Mouse (Mus musculus): ENCODE measurements at regions not wholly inside any gene's neighbourhood (a gene's known extent, or its start where the extent isn't known, plus 50 kb on each side); places are given as distances from the start of the nearest gene placed in this dataset.
A peak's percentile ranks its signal among the peaks of the same experiment; 100 is the strongest.

DNA sequence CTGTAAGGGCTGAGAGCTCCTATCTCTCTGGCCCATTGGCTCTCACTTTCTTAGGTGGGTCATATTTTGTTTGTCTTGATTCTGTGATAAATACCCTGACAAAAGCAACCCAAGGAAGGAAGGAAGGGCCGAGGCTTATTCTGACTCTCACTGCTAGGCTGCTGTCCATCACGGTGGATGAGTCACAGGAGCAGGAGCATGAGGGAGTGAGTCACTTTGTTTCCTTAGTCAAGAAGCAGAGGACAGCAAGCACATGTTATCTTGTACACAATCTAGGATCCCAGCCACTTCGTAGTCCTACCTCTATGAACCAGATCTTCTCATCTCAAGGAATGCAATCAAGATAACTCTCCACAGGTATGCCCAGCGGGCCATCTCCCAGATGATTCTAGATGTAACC lies 69.9 kb downstream of the Atp6v1g3 start:
- no peak overlapping the region for H3K4me2 ChIP-seq (replicated peaks)
- H3K9ac ChIP-seq (replicated peaks) = no peak overlapping the region
- H3K27ac ChIP-seq = no peak overlapping the region
- peaks cover 18% of the 10 kb centered on the region for H3K4me1 ChIP-seq (replicated peaks)
- ATAC-seq = no peak
- no peaks in the 10 kb centered on the region for H3K27me3 ChIP-seq
- 85% methylated on average over 4 of the region's 4 CpGs for WGBS
- no peaks in the 10 kb centered on the region for H3K36me3 ChIP-seq
- no peak overlapping the region for H3K4me3 ChIP-seq (replicated peaks)
- no peaks in the 10 kb centered on the region for H3K9me3 ChIP-seq

DNA sequence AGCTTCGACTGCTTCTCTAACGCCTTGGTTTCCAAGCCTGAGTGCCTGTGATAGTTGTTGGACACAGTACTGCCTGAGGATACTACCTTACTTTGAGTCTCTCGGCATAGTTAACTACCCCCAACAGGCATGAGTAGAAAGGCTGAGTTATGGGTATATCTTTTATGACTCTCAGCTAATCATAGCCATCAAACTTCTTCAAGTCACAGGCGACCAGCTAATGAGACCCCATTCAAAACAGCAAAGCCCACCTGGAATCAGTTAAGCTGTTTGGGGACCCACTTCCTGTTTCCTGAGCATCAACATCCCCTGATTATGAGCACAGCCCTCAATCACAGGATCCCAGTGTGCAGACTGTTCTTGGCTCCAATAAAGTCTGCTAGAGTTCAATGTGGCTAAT lies 71.4 kb downstream of the Atp6v1g3 start:
- 89% methylated on average over 4 of the region's 4 CpGs for WGBS
- H3K27ac ChIP-seq = no peak overlapping the region
- ATAC-seq = no peak

DNA sequence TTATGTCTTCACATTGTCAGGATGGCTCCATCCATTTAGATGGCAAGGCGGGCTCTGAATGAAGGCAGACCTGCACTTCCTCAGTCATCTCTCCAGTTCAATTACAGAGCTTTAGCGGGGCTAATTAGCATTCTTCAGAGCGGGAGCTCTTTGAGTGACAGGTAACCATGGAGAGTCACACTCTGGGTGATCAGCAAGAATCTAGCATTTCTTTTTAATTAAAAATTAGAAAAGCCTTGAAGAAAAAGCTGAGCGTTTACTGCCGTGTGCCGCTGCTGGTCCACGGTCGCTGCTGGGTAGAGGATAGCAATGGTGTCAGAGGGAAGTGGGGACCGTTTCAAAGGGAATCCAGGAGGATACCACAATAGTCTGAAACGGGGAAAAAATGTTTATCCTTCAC lies 72.5 kb downstream of the Atp6v1g3 start:
- no peaks in the 10 kb centered on the region for H3K36me3 ChIP-seq
- peak overlapping the region; percentile 72 for H3K27ac ChIP-seq
- peak overlapping the region; percentile 51; the same call in 1 of the 2 replicates for H3K9ac ChIP-seq (replicated peaks)
- peaks cover 20% of the 10 kb centered on the region for H3K4me1 ChIP-seq (replicated peaks)
- H3K4me2 ChIP-seq (replicated peaks) = peak overlapping the region; percentile 43
- H3K4me3 ChIP-seq (replicated peaks) = peak overlapping the region; percentile 24
- no peaks in the 10 kb centered on the region for H3K27me3 ChIP-seq
- no peaks in the 10 kb centered on the region for H3K9me3 ChIP-seq
- ATAC-seq = peak; percentile 95
- WGBS = 7% methylated on average over 10 of the region's 10 CpGs

More for the DNA sequence above, 71.4 kb downstream of the Atp6v1g3 start:
- no peaks in the 10 kb centered on the region for H3K36me3 ChIP-seq
- H3K27me3 ChIP-seq = no peaks in the 10 kb centered on the region
- H3K4me3 ChIP-seq (replicated peaks) = no peak overlapping the region
- no peak overlapping the region for H3K9ac ChIP-seq (replicated peaks)
- peaks cover 20% of the 10 kb centered on the region for H3K4me1 ChIP-seq (replicated peaks)
- H3K9me3 ChIP-seq = no peaks in the 10 kb centered on the region
- no peak overlapping the region for H3K4me2 ChIP-seq (replicated peaks)

DNA sequence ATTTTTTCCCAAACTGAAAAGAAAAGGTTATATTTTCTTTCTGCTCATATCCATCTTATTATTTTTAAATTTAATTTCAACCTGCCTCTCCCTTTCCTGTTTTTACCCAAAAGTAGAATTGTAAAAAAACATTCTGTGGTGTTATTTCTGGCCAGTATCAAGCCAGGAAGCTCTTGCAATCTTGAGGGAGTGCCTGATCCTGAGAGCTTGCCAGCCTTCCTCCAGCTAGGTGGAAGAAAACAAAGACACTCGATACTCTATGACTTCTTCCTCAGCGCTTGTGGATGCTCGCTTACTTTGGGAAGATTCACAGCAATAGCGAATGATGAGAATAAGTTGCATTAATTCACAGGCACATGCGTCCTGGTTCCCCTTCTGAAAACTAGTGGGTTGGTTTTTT lies 73.4 kb downstream of the Atp6v1g3 start:
- no peaks in the 10 kb centered on the region for H3K9me3 ChIP-seq
- H3K4me3 ChIP-seq (replicated peaks) = no peak overlapping the region
- 0 out of 2 replicates have a peak overlapping the region, but pooled peaks have one; percentile 39 for H3K27ac ChIP-seq
- H3K27me3 ChIP-seq = no peaks in the 10 kb centered on the region
- ATAC-seq = no peak
- H3K4me1 ChIP-seq (replicated peaks) = peaks cover 20% of the 10 kb centered on the region
- 79% methylated on average over 5 of the region's 5 CpGs for WGBS
- H3K4me2 ChIP-seq (replicated peaks) = no peak overlapping the region
- H3K36me3 ChIP-seq = no peaks in the 10 kb centered on the region
- no peak overlapping the region for H3K9ac ChIP-seq (replicated peaks)

DNA sequence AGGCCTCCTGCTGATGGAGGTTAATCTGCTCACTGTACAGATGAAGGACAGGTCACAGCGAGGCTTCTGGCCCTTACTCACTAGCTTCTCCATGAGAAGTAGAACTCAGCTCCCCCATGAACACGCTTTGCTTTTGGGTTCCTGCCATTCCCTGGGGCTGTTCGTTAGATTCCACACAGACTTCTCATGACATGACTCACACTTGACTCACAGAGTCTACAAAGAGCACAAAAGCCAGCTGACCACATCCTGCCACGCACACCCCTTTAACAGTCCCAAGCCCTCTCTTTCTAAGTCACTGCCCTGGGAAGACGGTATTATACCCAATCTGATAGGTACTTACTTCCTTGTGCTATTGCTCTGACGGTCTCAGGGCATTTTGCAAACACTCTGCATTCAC lies 74.9 kb downstream of the Atp6v1g3 start:
- peaks cover 20% of the 10 kb centered on the region for H3K4me1 ChIP-seq (replicated peaks)

DNA sequence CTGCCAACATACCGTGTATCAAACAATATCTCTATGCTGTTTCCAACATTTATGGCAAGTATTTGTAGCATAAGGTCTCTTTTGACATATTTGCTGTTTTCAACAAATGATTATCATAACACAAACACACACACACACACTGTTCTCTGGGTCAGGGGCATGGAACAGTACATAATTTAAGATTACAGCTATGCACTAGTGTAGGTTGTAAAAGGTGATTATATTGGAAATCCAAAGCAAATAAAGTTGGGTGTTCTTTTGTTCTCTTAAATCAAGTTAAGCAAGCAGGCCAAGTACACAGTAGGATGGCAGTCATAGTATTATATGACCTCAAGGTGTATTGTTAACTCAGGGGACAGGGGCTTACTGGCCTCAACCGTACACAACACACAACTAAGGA lies 75.6 kb downstream of the Atp6v1g3 start:
- H3K27me3 ChIP-seq = no peaks in the 10 kb centered on the region
- no peak overlapping the region for H3K9ac ChIP-seq (replicated peaks)
- H3K4me2 ChIP-seq (replicated peaks) = no peak overlapping the region
- no peaks in the 10 kb centered on the region for H3K9me3 ChIP-seq
- ATAC-seq = no peak
- no peaks in the 10 kb centered on the region for H3K36me3 ChIP-seq
- H3K27ac ChIP-seq = no peak overlapping the region
- WGBS = 79% methylated on average over 2 of the region's 2 CpGs
- peaks cover 20% of the 10 kb centered on the region for H3K4me1 ChIP-seq (replicated peaks)
- no peak overlapping the region for H3K4me3 ChIP-seq (replicated peaks)

More for the DNA sequence above, 74.9 kb downstream of the Atp6v1g3 start:
- Histone ChIP-seq H3K27me3 (no peaks in the 10 kb centered on the region), H3K4me3 (replicated peaks) (no peak overlapping the region), H3K27ac (no peak overlapping the region), H3K9me3 (no peaks in the 10 kb centered on the region), H3K36me3 (no peaks in the 10 kb centered on the region), H3K4me2 (replicated peaks) (no peak overlapping the region), H3K9ac (replicated peaks) (no peak overlapping the region)
- no peak for ATAC-seq
- 70% methylated on average over 6 of the region's 6 CpGs for WGBS

DNA sequence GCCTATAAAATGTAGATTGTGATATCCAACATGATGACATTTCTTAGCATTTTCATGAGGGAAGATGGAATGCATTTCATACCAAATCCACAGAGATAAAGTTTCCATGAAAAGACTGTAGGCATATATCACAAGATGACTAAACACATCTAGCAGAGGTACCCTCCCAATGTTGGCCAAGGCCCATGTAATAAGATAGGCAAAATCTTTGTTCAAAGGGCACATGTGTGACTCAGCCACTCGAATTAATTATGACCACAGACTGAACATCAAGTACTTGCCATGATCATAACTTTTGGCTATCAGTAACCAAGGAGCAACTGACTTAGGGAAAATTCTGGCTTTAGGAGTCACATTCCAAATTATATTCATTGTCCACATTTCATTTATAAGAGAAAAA lies 82.9 kb downstream of the Atp6v1g3 start:
- H3K36me3 ChIP-seq = no peaks in the 10 kb centered on the region
- ATAC-seq = no peak
- WGBS = 65% methylated on average over 1 of the region's 1 CpGs

DNA sequence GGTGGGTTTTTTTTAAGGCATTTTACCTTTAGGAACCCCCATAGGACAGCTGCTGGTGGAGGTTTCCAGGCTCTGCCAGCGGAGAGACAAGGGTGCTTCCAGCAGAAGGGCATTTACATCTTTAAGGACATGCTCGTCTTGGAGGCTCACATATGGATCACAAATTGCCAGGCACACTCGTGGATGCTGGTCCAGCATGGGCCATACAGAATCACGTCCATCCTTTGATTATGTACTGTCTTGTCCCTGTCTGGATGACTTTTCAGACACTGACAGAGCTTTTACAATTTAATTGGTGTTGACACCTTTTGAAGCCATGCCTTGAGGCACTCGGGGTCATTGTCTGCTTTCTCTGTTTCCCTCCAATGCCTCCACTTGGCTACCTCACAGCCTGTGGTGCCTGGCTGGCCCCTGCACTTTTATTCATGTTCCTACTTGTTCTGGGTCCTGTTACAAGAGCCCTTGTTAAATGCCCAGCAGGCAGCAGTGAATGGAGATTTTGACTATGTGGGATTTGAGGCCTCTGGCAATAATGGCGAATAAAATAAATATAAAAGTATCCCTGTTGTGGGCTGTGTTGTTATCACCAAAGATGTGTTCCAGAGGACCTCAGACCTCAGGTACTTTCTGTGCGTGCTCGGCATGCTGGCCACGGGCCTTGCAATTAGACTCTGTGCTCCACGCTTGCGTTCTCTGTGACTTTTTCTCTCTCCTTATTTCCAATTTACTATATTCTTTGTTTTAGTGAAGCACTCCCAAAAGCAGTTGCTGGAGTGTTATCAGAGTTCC lies 89.3 kb downstream of the Atp6v1g3 start:
- H3K4me3 ChIP-seq (replicated peaks) = no peak overlapping the region
- H3K4me1 ChIP-seq (replicated peaks) = no peaks in the 10 kb centered on the region
- no peak overlapping the region for H3K4me2 ChIP-seq (replicated peaks)
- H3K27me3 ChIP-seq = no peaks in the 10 kb centered on the region
- H3K9me3 ChIP-seq = no peaks in the 10 kb centered on the region
- no peak overlapping the region for H3K27ac ChIP-seq
- ATAC-seq = peak; percentile 75
- H3K9ac ChIP-seq (replicated peaks) = no peak overlapping the region
- H3K36me3 ChIP-seq = no peaks in the 10 kb centered on the region
- 63% methylated on average over 11 of the region's 11 CpGs for WGBS

More for the DNA sequence above, 82.9 kb downstream of the Atp6v1g3 start:
- Histone ChIP-seq H3K27me3 (no peaks in the 10 kb centered on the region), H3K4me1 (replicated peaks) (no peaks in the 10 kb centered on the region), H3K9me3 (0 out of 2 replicates have a peak, but pooled peaks cover 3% of the 10 kb centered on the region), H3K27ac (no peak overlapping the region), H3K4me3 (replicated peaks) (no peak overlapping the region), H3K4me2 (replicated peaks) (no peak overlapping the region), H3K9ac (replicated peaks) (no peak overlapping the region)

DNA sequence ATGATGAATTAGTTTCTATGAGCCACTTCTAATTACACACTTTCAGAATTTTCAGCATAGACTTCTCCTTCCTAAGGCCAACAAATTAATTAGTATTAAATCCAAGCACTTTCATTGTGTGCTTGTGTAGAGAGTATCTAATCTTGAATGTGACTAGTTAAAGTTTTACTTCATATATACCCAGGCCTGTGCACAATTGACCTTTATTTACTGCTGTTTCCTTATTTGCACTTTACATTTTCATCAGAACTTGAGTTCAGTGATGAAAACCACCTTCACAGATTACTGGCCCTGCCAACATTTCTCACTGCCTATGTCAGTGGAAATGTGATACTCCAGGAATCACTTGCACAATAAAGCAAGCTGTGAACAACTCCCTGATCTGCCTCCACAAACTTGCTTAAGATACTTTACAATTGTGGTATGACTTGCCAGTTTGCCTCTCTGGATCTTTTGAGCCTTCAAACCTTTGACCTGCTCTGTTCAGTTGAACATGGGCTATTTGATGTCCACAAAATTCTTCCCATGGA lies 96.5 kb downstream of the Atp6v1g3 start:
- H3K4me2 ChIP-seq (replicated peaks) = no peak overlapping the region
- no peak for ATAC-seq

DNA sequence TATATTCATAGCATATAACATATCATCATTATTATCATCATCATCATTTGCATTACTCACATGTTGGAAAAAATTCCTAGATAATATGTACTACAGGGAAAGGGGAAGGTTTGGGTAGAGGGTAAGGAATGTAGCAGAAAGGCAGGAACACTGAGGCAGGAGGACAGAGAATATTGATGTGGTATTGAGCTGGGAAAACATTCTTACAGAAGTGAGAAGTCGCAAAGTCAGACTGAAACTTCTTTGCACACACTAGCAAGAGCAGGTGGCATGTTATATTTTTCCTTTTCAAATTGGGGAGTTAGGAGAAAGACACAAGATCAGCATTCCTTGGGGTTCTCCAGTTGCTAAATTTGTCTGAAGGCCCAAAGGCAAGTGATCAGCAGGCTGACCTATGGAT lies 97.9 kb downstream of the Atp6v1g3 start:
- H3K4me1 ChIP-seq (replicated peaks) = peaks cover 4% of the 10 kb centered on the region; the same call in 1 of the 2 replicates
- WGBS = 93% methylated on average over 1 of the region's 1 CpGs
- no peaks in the 10 kb centered on the region for H3K27me3 ChIP-seq
- H3K9ac ChIP-seq (replicated peaks) = no peak overlapping the region
- no peak overlapping the region for H3K4me3 ChIP-seq (replicated peaks)
- H3K9me3 ChIP-seq = no peaks in the 10 kb centered on the region
- ATAC-seq = no peak
- no peaks in the 10 kb centered on the region for H3K36me3 ChIP-seq
- no peak overlapping the region for H3K4me2 ChIP-seq (replicated peaks)
- H3K27ac ChIP-seq = no peak overlapping the region

More for the DNA sequence above, 96.5 kb downstream of the Atp6v1g3 start:
- H3K9me3 ChIP-seq = no peaks in the 10 kb centered on the region
- H3K27me3 ChIP-seq = no peaks in the 10 kb centered on the region
- H3K27ac ChIP-seq = no peak overlapping the region
- no peak overlapping the region for H3K4me3 ChIP-seq (replicated peaks)
- no peak overlapping the region for H3K9ac ChIP-seq (replicated peaks)
- H3K36me3 ChIP-seq = no peaks in the 10 kb centered on the region
- H3K4me1 ChIP-seq (replicated peaks) = peaks cover 4% of the 10 kb centered on the region; the same call in 1 of the 2 replicates

DNA sequence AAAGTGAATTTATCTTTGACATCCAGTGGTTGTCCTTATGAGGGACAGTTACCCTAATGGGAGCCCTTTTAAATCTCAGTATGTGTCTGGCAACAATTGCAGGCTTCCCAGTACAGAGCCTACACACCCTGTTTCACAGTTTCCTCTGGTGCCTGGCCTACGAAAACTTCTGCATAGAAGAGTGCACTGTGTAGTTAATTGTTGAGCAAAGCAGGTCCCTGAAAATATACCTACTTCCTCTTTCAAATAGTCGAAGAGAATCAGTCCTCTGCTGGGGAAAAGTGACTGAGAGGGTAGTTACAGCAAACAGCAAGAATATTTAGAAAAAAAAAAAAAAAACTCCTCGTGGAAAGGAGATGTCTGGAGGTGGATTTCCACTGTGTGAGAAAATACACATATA lies 110.6 kb downstream of the Atp6v1g3 start:
- H3K4me3 ChIP-seq (replicated peaks) = no peak overlapping the region
- WGBS = 85% methylated on average over 3 of the region's 3 CpGs
- no peaks in the 10 kb centered on the region for H3K36me3 ChIP-seq
- H3K9ac ChIP-seq (replicated peaks) = no peak overlapping the region
- H3K27me3 ChIP-seq = no peaks in the 10 kb centered on the region
- peaks cover 22% of the 10 kb centered on the region for H3K4me1 ChIP-seq (replicated peaks)
- ATAC-seq = no peak
- no peak overlapping the region for H3K4me2 ChIP-seq (replicated peaks)
- peak overlapping the region; percentile 57; the same call in 1 of the 2 replicates for H3K27ac ChIP-seq
- no peaks in the 10 kb centered on the region for H3K9me3 ChIP-seq

DNA sequence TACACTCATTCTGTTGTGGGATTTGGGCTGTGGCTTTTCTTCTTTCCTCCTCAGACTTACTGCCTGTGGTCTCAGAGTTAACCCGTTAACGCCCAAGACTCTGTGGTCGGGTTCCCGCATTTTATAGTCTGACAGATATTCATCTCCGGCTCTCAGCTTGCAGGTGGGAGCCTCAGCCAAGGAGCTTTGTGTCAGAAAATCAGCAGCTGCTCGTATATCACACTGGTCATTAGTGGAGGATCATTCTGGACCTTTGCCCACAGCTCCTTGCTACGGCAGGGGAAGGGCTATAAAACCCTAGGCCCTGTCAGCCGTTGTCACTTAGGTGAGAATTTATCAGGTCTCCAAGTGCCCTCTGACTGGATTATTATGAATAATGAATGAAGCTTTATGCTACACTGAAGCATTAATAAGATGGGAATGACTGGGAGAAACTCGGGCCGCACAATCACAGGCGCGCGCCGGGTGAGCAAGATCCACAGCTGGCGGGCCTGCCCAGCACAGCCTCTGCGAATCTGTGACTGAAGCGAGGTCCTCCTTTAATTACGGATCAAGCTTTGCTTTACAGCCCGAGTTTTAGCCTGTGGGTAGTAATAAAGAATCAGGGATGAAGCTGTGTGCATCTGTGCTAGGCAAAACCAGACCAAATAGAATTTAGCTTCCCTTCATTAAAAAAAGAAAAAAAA lies 111.8 kb downstream of the Atp6v1g3 start:
- peak overlapping the region; percentile 87 for H3K27ac ChIP-seq
- peaks cover 25% of the 10 kb centered on the region for H3K4me1 ChIP-seq (replicated peaks)
- WGBS = 24% methylated on average over 19 of the region's 19 CpGs
- 0 out of 2 replicates have a peak overlapping the region, but pooled peaks have one; percentile 6 for H3K4me3 ChIP-seq (replicated peaks)
- peak overlapping the region; percentile 42 for H3K4me2 ChIP-seq (replicated peaks)
- H3K36me3 ChIP-seq = no peaks in the 10 kb centered on the region
- H3K27me3 ChIP-seq = no peaks in the 10 kb centered on the region
- no peaks in the 10 kb centered on the region for H3K9me3 ChIP-seq
- peak; percentile 94 for ATAC-seq
- H3K9ac ChIP-seq (replicated peaks) = no peak overlapping the region

All from midbrain, embryonic 13.5 days (tissue).